Mouse (Mus musculus): ENCODE data around the gene Vill.

Vill gene

DNA sequence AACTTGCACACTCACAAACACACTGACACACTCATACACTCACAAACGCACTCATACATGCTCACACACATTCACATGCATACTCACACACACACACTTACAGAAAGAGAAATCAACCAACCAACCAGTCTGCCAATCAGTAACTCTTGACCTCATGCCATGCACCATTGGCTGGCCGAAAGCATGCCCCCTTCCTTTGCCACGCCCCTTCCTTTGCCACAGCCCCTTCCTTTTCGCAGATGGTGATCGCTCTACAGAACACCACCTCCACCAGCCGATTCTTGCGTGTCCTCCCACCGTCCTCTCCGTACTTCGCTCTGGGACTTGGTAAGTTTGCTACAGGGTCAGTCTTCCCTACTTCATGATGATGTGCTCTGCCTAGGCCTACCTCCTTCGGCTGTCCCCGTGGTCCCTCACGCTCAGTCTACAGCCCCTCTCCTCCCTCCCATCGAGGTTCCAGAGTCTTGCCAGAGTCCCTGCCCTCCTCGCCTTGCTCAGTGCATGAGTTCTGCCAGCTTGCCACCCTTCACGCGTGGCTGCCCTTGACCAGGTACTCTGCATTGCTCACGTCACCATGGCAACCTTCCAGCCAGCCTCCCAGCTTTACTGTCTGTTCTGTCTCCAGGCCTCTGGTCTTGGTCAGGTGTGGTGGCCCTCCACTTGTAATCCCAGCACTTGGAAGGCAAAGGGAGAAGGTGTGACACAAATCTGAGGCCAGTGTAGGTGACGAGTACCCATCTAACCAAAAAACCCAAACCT is 67.0 kb downstream of the Vill start:
- no peak for DNase-seq

GRCm38 (mm10) chr9:119120168-119120560 is 67.6 kb downstream of the Vill start:
- DNase-seq: no peak

All from embryo, embryonic 11 days (tissue).